Mouse (Mus musculus) stomach, embryonic 16.5 days (tissue): Measurements from ENCODE around the gene Ppfibp2. TPM values are rescaled to one million over a fixed set of nuclear protein-coding genes. Genes with fewer than 3 reads are reported as not detected.

Source experiments
- ATAC-seq: fragments of 200-750 bp; cut with Nextera tagmentation; 2 replicates; pipeline ENCODE4 v1.8.0; 2017; ENCODE audit warnings: moderate number of reproducible peaks, moderate TSS enrichment; ENCODE audit not compliant: insufficient read depth, low FRiP score
- H3K27ac ChIP-seq: fragments of 300-500 bp; sonication (generic); 2 replicates; pipeline ENCODE4 v1.5.1; 2014; ENCODE audit warnings: low read length
- H3K27me3 ChIP-seq: fragments of 300-500 bp; sonication (generic); 2 replicates; pipeline ENCODE4 v1.6.1; 2014; ENCODE audit warnings: low read length, control low read depth, mixed read lengths; ENCODE audit not compliant: control insufficient read depth, insufficient read depth
- H3K36me3 ChIP-seq: fragments of 300-500 bp; sonication (generic); 2 replicates; pipeline ENCODE4 v1.6.1; 2014; ENCODE audit warnings: low read length; ENCODE audit not compliant: control insufficient read depth, insufficient read depth
- H3K4me1 ChIP-seq: fragments of 300-500 bp; sonication (generic); 2 replicates; pipeline ENCODE4 v1.6.1; 2014; ENCODE audit warnings: low read length, control low read depth, mixed read lengths; ENCODE audit not compliant: control insufficient read depth, insufficient read depth
- H3K4me2 ChIP-seq: fragments of 300-500 bp; sonication (generic); 2 replicates; pipeline ENCODE4 v1.6.1; 2014; ENCODE audit warnings: low read depth, low read length, mixed read lengths
- H3K4me3 ChIP-seq: fragments of 300-500 bp; sonication (generic); replicated peaks from 2 replicates; pipeline ENCODE4 v1.5.1; 2014; ENCODE audit warnings: mild to moderate bottlenecking, low read length
- H3K9ac ChIP-seq: fragments of 300-500 bp; sonication (generic); 2 replicates; pipeline ENCODE4 v1.6.1; 2014; ENCODE audit warnings: low read length
- H3K9me3 ChIP-seq: fragments of 300-500 bp; sonication (generic); replicated peaks from 2 replicates; pipeline ENCODE4 v1.6.1; 2016; ENCODE audit warnings: low read length, control low read depth; ENCODE audit not compliant: control insufficient read depth
- WGBS: fragments of 180-500 bp; shearing (Covaris S2); extraction: QIAGEN DNeasy Blood & Tissue Kit; methylation state at CpG from one replicate; pipeline ENCODE4 v1.1.7; 2014; 5-methylcytosine and 5-hydroxymethylcytosine counted together
- polyA plus RNA-seq: library from polyadenylated mRNA; unstranded; fragments of >200 nt; fragmentation: Nextera tagmentation; extraction: Ambion mirVana; gene quantifications from 2 replicates; pipeline ENCODE4 v1.2.1, GENCODE M21; 2015

Ppfibp2 gene
- polyA plus RNA-seq, 1 experiment from 2014 or later = 20.3 TPM

GRCm38 (mm10) chr7:107568971-107569370, 26.0 kb upstream of the Ppfibp2 start:
- no peaks in the 10 kb centered on the region for H3K27me3 ChIP-seq
- H3K36me3 ChIP-seq = 0 out of 2 replicates have a peak, but pooled peaks cover 4% of the 10 kb centered on the region
- H3K9me3 ChIP-seq = no peaks in the 10 kb centered on the region; the same call in 1 of the 2 replicates
- H3K4me2 ChIP-seq = peak overlapping the region; percentile 46
- H3K27ac ChIP-seq = no peak overlapping the region
- 50% methylated on average over 4 of the region's 4 CpGs for WGBS
- H3K4me3 ChIP-seq = peak overlapping the region; percentile 33
- ATAC-seq = no peak
- H3K4me1 ChIP-seq = peaks cover 4% of the 10 kb centered on the region; the same call in 1 of the 2 replicates
- H3K9ac ChIP-seq = peak overlapping the region; percentile 42; the same call in 1 of the 2 replicates

- Histone ChIP-seq H3K9ac (no peak overlapping the region), H3K4me3 (no peak overlapping the region), H3K27me3 (no peaks in the 10 kb centered on the region), H3K27ac (no peak overlapping the region), H3K36me3 (peaks cover 8% of the 10 kb centered on the region; the same call in 1 of the 2 replicates), H3K9me3 (no peaks in the 10 kb centered on the region; the same call in 1 of the 2 replicates), H3K4me1 (no peaks in the 10 kb centered on the region), H3K4me2 (no peak overlapping the region)
- WGBS = 67% methylated on average over 2 of the region's 2 CpGs
- ATAC-seq = no peak
Observed at GRCm38 (mm10) chr7:107573856-107574255, 21.2 kb upstream of the Ppfibp2 start.

GRCm38 (mm10) chr7:107574276-107574675, 20.7 kb upstream of the Ppfibp2 start:
- Histone ChIP-seq H3K36me3 (peaks cover 8% of the 10 kb centered on the region; the same call in 1 of the 2 replicates), H3K9ac (no peak overlapping the region), H3K4me2 (no peak overlapping the region), H3K9me3 (no peaks in the 10 kb centered on the region; the same call in 1 of the 2 replicates), H3K27ac (no peak overlapping the region), H3K4me1 (no peaks in the 10 kb centered on the region), H3K27me3 (no peaks in the 10 kb centered on the region), H3K4me3 (no peak overlapping the region)
- 63% methylated on average over 3 of the region's 3 CpGs for WGBS
- no peak for ATAC-seq

GRCm38 (mm10) chr7:107592641-107593040, 2.4 kb upstream of the Ppfibp2 start:
- Histone ChIP-seq H3K27me3 (no peaks in the 10 kb centered on the region), H3K4me1 (peaks cover 2% of the 10 kb centered on the region; the same call in 1 of the 2 replicates), H3K9ac (no peak overlapping the region), H3K27ac (no peak overlapping the region), H3K36me3 (no peaks in the 10 kb centered on the region), H3K4me2 (no peak overlapping the region), H3K4me3 (no peak overlapping the region), H3K9me3 (no peaks in the 10 kb centered on the region)
- no peak for ATAC-seq
- WGBS = 43% methylated on average over 2 of the region's 2 CpGs

- H3K27me3 ChIP-seq = no peaks in the 10 kb centered on the region
- peak overlapping the region; percentile 64; the same call in 1 of the 2 replicates for H3K4me3 ChIP-seq
- 38% methylated on average over 7 of the region's 7 CpGs for WGBS
- peak overlapping the region; percentile 94 for H3K4me2 ChIP-seq
- no peaks in the 10 kb centered on the region for H3K36me3 ChIP-seq
- H3K27ac ChIP-seq = peak overlapping the region; percentile 76; the same call in 1 of the 2 replicates
- peaks cover 2% of the 10 kb centered on the region; the same call in 1 of the 2 replicates for H3K4me1 ChIP-seq
- ATAC-seq = no peak
- H3K9ac ChIP-seq = no peak overlapping the region; the same call in 1 of the 2 replicates
- no peaks in the 10 kb centered on the region for H3K9me3 ChIP-seq
Observed at GRCm38 (mm10) chr7:107593904-107594303, 1.1 kb upstream of the Ppfibp2 start.

GRCm38 (mm10) chr7:107594325-107594856, 616 bp upstream of the Ppfibp2 start:
- no peaks in the 10 kb centered on the region for H3K27me3 ChIP-seq
- WGBS = 2% methylated on average over 16 of the region's 16 CpGs
- H3K9ac ChIP-seq = peak overlapping the region; percentile 71
- peak overlapping the region; percentile 76 for H3K27ac ChIP-seq
- H3K4me1 ChIP-seq = peaks cover 2% of the 10 kb centered on the region; the same call in 1 of the 2 replicates
- H3K9me3 ChIP-seq = no peaks in the 10 kb centered on the region
- H3K36me3 ChIP-seq = no peaks in the 10 kb centered on the region
- ATAC-seq = peak; percentile 79
- peak overlapping the region; percentile 64 for H3K4me3 ChIP-seq
- peak overlapping the region; percentile 94 for H3K4me2 ChIP-seq

GRCm38 (mm10) chr7:107595426-107595825, 419 bp downstream of the Ppfibp2 start:
- H3K27ac ChIP-seq = no peak overlapping the region
- WGBS = 11% methylated on average over 13 of the region's 13 CpGs
- ATAC-seq = no peak

GRCm38 (mm10) chr7:107596753-107597152, 1.7 kb downstream of the Ppfibp2 start:
- Histone ChIP-seq H3K36me3 (no peaks in the 10 kb centered on the region), H3K4me1 (peaks cover 2% of the 10 kb centered on the region; the same call in 1 of the 2 replicates), H3K27me3 (no peaks in the 10 kb centered on the region), H3K9me3 (no peaks in the 10 kb centered on the region), H3K27ac (no peak overlapping the region), H3K4me3 (no peak overlapping the region), H3K9ac (no peak overlapping the region), H3K4me2 (no peak overlapping the region)
- no peak for ATAC-seq

More at GRCm38 (mm10) chr7:107595426-107595825, 419 bp downstream of the Ppfibp2 start:
- Histone ChIP-seq H3K27me3 (no peaks in the 10 kb centered on the region), H3K4me3 (peak overlapping the region; percentile 64), H3K9me3 (no peaks in the 10 kb centered on the region), H3K4me2 (peak overlapping the region; percentile 94), H3K4me1 (peaks cover 2% of the 10 kb centered on the region; the same call in 1 of the 2 replicates), H3K36me3 (no peaks in the 10 kb centered on the region), H3K9ac (peak overlapping the region; percentile 71; the same call in 1 of the 2 replicates)

- H3K4me2 ChIP-seq = no peak overlapping the region
- WGBS = 70% methylated on average over 3 of the region's 3 CpGs
- ATAC-seq = no peak
- no peaks in the 10 kb centered on the region for H3K27me3 ChIP-seq
- no peaks in the 10 kb centered on the region for H3K9me3 ChIP-seq
- H3K27ac ChIP-seq = no peak overlapping the region
- H3K4me1 ChIP-seq = peaks cover 2% of the 10 kb centered on the region; the same call in 1 of the 2 replicates
- no peak overlapping the region for H3K4me3 ChIP-seq
- H3K9ac ChIP-seq = no peak overlapping the region
- no peaks in the 10 kb centered on the region for H3K36me3 ChIP-seq
Observed at GRCm38 (mm10) chr7:107597956-107598355, 2.9 kb downstream of the Ppfibp2 start.
